Mouse (Mus musculus) urinary bladder, postnatal 25 days (tissue): ENCODE measurements at regions not wholly inside any gene's neighbourhood (a gene's known extent, or its start where the extent isn't known, plus 50 kb on each side); places are given as distances from the start of the nearest gene placed in this dataset.

ENCODE experiments used
- DNase-seq: peaks from one replicate; pipeline ENCODE4 v3.0.0; 2022; ENCODE audit warnings: low spot score

DNA sequence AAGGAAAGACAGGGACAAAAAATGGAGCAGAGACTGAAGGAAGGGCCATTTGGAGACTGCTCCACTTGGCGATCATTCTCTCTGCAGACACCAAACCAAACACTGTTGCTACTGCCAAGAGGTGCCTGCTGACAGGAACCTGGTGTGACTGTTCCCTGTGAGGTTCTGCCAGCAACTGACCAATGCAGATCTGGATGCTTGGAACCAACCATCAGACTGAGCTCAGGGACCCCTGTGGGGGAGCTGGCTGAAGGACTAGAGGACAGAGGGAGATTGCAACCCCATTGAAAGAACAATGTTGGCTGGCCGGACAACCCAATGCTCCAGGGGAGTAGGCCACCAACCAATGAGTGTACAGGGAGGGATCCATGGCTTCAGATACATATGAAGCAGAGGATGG, 139.2 kb upstream of the Cep126 start:
- no peak for DNase-seq

DNA sequence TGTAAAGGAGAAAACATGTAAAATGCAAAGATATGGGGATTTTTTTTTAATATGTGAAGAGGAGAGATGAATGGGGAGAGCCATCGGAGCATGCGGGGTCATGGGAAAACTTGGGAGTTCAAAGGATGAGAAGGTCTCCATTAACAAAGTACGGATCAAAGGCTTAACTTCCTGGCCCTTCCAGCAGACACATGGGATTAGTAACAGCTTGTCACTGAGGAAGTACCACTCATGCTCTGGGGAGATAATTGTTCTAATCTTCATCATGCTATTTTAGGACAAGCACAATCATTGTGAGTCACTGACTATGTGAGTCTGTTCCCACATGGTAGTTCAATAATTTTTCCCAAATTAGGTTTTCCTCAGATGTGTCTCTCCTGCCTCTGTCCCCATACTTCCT, 115.4 kb upstream of the Cep126 start:
- DNase-seq = no peak

DNA sequence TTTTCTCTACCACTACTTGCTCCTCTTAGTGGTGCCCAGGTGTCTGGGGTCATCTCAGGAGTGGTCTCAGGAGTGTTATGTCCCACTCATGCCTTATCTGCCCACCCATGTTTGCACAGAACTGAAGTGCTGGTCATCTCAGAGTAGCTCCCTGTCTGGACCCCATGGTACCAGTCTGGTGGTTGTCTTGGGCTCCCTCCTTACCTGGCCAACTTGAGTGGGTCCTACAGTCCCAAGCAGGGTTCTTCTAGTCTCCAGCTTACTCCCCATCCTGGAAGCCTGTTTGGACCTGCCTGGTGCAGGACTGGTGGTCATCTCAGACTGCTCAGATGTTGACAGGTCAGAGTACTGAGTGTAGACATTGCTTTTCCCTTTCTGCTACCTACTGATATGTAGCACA, 94.0 kb upstream of the Cep126 start:
- DNase-seq = no peak

DNA sequence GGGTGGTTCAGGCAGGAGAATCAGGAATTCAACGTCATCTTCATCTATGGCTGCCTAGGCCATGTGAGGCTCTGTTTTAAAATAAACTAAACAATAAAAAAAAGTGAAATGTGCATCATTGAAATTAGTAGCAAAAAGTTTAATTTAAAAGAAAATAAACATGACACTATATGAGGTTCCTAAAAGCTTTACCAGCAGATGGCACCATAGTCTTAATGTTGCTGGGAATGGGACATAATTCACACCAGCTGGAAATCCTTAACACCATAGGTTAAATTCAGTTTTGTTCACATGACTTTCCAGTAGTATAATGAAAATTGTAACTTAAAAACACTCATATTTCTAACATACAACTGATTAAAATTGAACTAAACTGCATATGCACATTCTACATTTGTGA, 92.3 kb upstream of the Cep126 start:
- DNase-seq = no peak

DNA sequence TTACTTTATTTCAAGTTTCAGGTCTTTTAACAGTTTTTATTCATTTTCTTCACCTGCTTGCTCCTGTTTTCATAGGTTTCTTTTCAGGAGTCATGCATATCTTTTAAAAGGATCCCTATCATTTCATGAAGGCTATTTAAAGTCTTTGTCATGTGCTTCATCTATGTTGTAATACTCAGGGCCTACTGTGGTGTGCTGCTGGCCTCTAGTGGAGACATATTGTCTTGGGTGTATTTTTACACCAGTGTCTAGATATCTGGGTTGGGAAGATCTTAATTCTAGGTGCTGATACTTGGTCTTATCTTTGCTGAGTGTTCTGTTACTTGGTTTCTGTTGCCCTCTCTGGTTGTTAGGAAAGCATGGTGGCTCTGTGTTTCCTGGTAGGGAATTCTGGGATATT, 74.8 kb upstream of the Cep126 start:
- DNase-seq = peak; percentile 8

DNA sequence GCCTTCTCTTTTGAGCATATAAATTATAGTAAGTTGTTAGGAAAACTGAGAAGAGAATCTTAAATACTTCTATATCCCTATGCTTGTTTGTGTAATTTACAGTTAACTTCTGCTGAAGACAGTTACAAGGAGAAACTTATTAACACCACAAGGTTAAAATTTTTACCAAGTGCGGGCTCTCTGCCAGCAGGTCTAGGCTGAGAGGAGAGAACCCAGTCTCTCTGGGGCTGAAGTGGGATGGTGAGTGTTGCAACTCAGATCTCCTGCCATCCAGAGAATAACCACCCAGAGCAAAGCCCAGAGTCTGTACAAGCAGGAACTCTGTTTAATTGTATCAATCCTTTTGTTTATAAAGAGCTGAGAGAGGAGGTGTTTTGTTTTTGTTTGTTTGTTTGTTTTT, 51.3 kb upstream of the Cep126 start:
- DNase-seq = no peak
